In the genomic region with DNA sequence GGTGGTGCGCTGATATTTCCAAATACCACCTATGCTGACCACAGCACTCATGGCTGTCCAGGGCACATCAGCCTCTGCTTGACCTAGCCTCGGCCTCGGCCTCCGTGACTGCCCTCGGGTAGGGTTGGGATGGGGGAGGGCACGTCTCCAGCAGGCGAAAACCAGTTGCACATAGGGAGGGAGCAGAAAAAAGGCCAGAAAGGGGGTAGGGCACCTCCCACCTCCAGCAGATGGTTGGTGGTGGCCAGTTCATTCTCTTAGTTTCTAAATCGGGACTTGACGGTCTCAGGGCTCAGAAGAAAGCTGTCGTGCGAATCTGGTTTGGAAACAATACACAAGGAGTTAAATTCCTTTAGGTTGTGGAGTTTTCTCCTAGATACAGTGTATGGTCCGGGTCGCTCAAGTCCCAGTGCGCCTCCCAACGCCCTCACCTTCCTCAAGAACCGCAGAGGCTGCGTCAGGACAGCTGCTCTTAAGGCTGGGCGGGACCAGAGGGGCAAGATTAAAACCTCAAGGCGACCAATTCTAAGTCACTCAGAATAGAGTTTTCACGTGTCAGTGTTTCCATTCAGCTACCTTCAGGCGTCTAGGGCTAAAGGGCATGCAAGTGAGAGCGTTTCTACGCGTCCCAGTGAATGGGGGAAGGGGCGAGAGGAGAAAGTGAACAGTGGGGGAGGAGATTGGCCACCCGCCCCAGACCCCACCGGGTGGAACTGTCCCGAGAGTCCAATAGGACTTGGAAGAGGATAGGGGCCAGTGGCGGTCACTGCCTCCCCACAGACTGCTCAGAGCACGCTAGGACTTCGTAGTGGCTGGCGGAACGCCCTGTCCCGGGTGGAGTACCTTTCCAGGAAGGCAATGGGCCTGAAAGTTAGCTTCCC, we compare ENCODE assay signal across 8 mouse cellular contexts. TPM values are rescaled to one million over a fixed set of nuclear protein-coding genes. Genes with fewer than 3 reads are reported as not detected.
A peak's percentile ranks its signal among the peaks of the same experiment; 100 is the strongest.
DNase-seq lines count a peak whose midpoint lies in the region; ATAC-seq lines count a peak whose summit lies in the region.

No protein-coding gene starts in this region.

- H3K9ac ChIP-seq in intestine, embryonic 14.5 days (ENCODE audit: low read length): no peak overlapping the region
- no peak overlapping the region for H3K9ac ChIP-seq in intestine, embryonic 16.5 days (ENCODE audit: low read depth, low read length)
- peak overlapping the region; percentile 57 for H3K9ac ChIP-seq in hindbrain, embryonic 15.5 days
- peak overlapping the region; percentile 88 for H3K9ac ChIP-seq in midbrain, embryonic 11.5 days (ENCODE audit: low read length)

- no peak overlapping the region for H3K4me3 ChIP-seq in intestine, embryonic 14.5 days (ENCODE audit: low read depth, low read length)
- H3K4me3 ChIP-seq in intestine, embryonic 16.5 days (ENCODE audit: low read length): no peak overlapping the region; the same call in 1 of the 2 replicates
- H3K4me3 ChIP-seq in hindbrain, embryonic 15.5 days: peak overlapping the region; percentile 54
- H3K4me3 ChIP-seq in midbrain, embryonic 11.5 days (ENCODE audit: low read depth, low read length): peak overlapping the region; percentile 53

- no peaks in the 10 kb centered on the region for H3K36me3 ChIP-seq in intestine, embryonic 14.5 days (ENCODE audit: control insufficient read depth, insufficient read depth, low read length)
- no peaks in the 10 kb centered on the region for H3K36me3 ChIP-seq in intestine, embryonic 16.5 days (ENCODE audit: control insufficient read depth, insufficient read depth, low read length)
- H3K36me3 ChIP-seq in hindbrain, embryonic 15.5 days: no peaks in the 10 kb centered on the region
- H3K36me3 ChIP-seq in midbrain, embryonic 11.5 days (ENCODE audit: control insufficient read depth, insufficient read depth, low read length): no peaks in the 10 kb centered on the region

- peak; percentile 55 for DNase-seq in intestine, embryonic 14.5 days (ENCODE audit: low spot score)
- peak; percentile 80 for DNase-seq in embryo, embryonic 11 days
- DNase-seq in midbrain, embryonic 11.5 days (ENCODE audit: low spot score, missing footprints): peak; percentile 98
- DNase-seq in spleen, adult 18-20 months: no peak
- no peak for DNase-seq in B cell, adult 2 months
- DNase-seq in kidney, adult 9 months: no peak

- 0 out of 2 replicates have a peak overlapping the region, but pooled peaks have one; percentile 13 for H3K4me2 ChIP-seq in intestine, embryonic 14.5 days (ENCODE audit: low read length)
- no peak overlapping the region; the same call in 1 of the 2 replicates for H3K4me2 ChIP-seq in intestine, embryonic 16.5 days (ENCODE audit: low read depth, low read length)
- H3K4me2 ChIP-seq in hindbrain, embryonic 15.5 days: peak overlapping the region; percentile 97
- H3K4me2 ChIP-seq in midbrain, embryonic 11.5 days: peak overlapping the region; percentile 82

- peaks cover 93% of the 10 kb centered on the region for H3K27me3 ChIP-seq in intestine, embryonic 14.5 days (replicated peaks; ENCODE audit: control insufficient read depth, insufficient read depth, low read length)
- H3K27me3 ChIP-seq in intestine, embryonic 16.5 days (replicated peaks; ENCODE audit: control insufficient read depth, insufficient read depth, low read length): peaks cover 65% of the 10 kb centered on the region
- H3K27me3 ChIP-seq in hindbrain, embryonic 15.5 days: peaks cover 7% of the 10 kb centered on the region; the same call in 1 of the 2 replicates
- no peaks in the 10 kb centered on the region for H3K27me3 ChIP-seq in midbrain, embryonic 11.5 days (ENCODE audit: control insufficient read depth, insufficient read depth, low read length)

- H3K4me1 ChIP-seq in intestine, embryonic 14.5 days (replicated peaks; ENCODE audit: control insufficient read depth, insufficient read depth, low read length): no peaks in the 10 kb centered on the region
- peaks cover 10% of the 10 kb centered on the region; the same call in 1 of the 2 replicates for H3K4me1 ChIP-seq in intestine, embryonic 16.5 days (ENCODE audit: control insufficient read depth, insufficient read depth, low read length)
- peaks cover 35% of the 10 kb centered on the region for H3K4me1 ChIP-seq in hindbrain, embryonic 15.5 days (replicated peaks)
- peaks cover 34% of the 10 kb centered on the region for H3K4me1 ChIP-seq in midbrain, embryonic 11.5 days (ENCODE audit: control insufficient read depth, insufficient read depth, low read length)

- under 1% methylated on average over 32 of the region's 34 CpGs for WGBS in intestine, embryonic 14.5 days
- under 1% methylated on average over 34 of the region's 34 CpGs for WGBS in intestine, embryonic 16.5 days
- 2% methylated on average over 34 of the region's 34 CpGs for WGBS in hindbrain, embryonic 15.5 days
- WGBS in midbrain, embryonic 11.5 days: under 1% methylated on average over 34 of the region's 34 CpGs

- H3K9me3 ChIP-seq in intestine, embryonic 14.5 days (ENCODE audit: control insufficient read depth, low read length): no peaks in the 10 kb centered on the region
- H3K9me3 ChIP-seq in intestine, embryonic 16.5 days (ENCODE audit: control insufficient read depth, low read length): no peaks in the 10 kb centered on the region
- no peaks in the 10 kb centered on the region for H3K9me3 ChIP-seq in hindbrain, embryonic 15.5 days
- H3K9me3 ChIP-seq in midbrain, embryonic 11.5 days (ENCODE audit: control insufficient read depth, low read length): no peaks in the 10 kb centered on the region

- no peak overlapping the region for H3K27ac ChIP-seq in intestine, embryonic 14.5 days (ENCODE audit: low read depth)
- no peak overlapping the region for H3K27ac ChIP-seq in intestine, embryonic 16.5 days (ENCODE audit: low read length)
- H3K27ac ChIP-seq in hindbrain, embryonic 15.5 days (replicated peaks): peak overlapping the region; percentile 80
- H3K27ac ChIP-seq in midbrain, embryonic 11.5 days (ENCODE audit: low read depth, low read length): peak overlapping the region; percentile 98

- peak; percentile 25; the same call in 1 of the 2 replicates for ATAC-seq in intestine, embryonic 14.5 days (replicated peaks; ENCODE audit: low FRiP score, low TSS enrichment, low read depth)
- no peak; the same call in 1 of the 2 replicates for ATAC-seq in intestine, embryonic 16.5 days
- ATAC-seq in hindbrain, embryonic 15.5 days (ENCODE audit: low FRiP score, low read depth): peak; percentile 77
- peak; percentile 82 for ATAC-seq in midbrain, embryonic 11.5 days (ENCODE audit: low FRiP score)

RNA-seq across cellular contexts. Expression of a gene that starts 9.3 kb away (rescaled TPM):
- polyA plus RNA-seq in intestine, embryonic 14.5 days (2014; fragmentation: Nextera tagmentation; extraction: Ambion mirVana): not detected in 2 replicates
- not detected in 2 replicates for polyA plus RNA-seq in intestine, embryonic 16.5 days (2015; fragmentation: Nextera tagmentation; extraction: Ambion mirVana)
- 21.0 and 33.1 TPM in 2 replicates for polyA plus RNA-seq in hindbrain, embryonic 15.5 days (2015; fragmentation: Nextera tagmentation; extraction: Ambion mirVana)
- polyA plus RNA-seq in midbrain, embryonic 11.5 days (2014; fragmentation: Nextera tagmentation; extraction: Ambion mirVana): 55.6 and 66.9 TPM in 2 replicates

Comparison
In these comparisons a context has a peak if more than half of its experiments do, and no peak if none do; other contexts are left out.
1. DNase-seq: peak in intestine, embryonic 14.5 days (single experiment), embryo, embryonic 11 days (single experiment) and midbrain, embryonic 11.5 days (single experiment); none in spleen, adult 18-20 months (0 of 2), B cell, adult 2 months (0 of 2) and kidney, adult 9 months (single experiment).
2. H3K27ac ChIP-seq: peak in hindbrain, embryonic 15.5 days (single experiment) and midbrain, embryonic 11.5 days (single experiment); none in intestine, embryonic 14.5 days (single experiment) and intestine, embryonic 16.5 days (single experiment).
3. H3K4me3 ChIP-seq: peak in hindbrain, embryonic 15.5 days (single experiment) and midbrain, embryonic 11.5 days (single experiment); none in intestine, embryonic 14.5 days (single experiment) and intestine, embryonic 16.5 days (single experiment).
4. H3K9ac ChIP-seq: peak in hindbrain, embryonic 15.5 days (single experiment) and midbrain, embryonic 11.5 days (single experiment); none in intestine, embryonic 14.5 days (single experiment) and intestine, embryonic 16.5 days (single experiment).
5. RNA of a gene that starts 9.3 kb away (polyA plus RNA-seq): 55.6 to 66.9 TPM in midbrain, embryonic 11.5 days and 21.0 to 33.1 TPM in hindbrain, embryonic 15.5 days; not detected in intestine, embryonic 14.5 days and not detected in intestine, embryonic 16.5 days; every median in the first group is over 10 times any median in the second.